Mouse (Mus musculus): ENCODE measurements around the gene Parp3.

Gene Parp3

DNA sequence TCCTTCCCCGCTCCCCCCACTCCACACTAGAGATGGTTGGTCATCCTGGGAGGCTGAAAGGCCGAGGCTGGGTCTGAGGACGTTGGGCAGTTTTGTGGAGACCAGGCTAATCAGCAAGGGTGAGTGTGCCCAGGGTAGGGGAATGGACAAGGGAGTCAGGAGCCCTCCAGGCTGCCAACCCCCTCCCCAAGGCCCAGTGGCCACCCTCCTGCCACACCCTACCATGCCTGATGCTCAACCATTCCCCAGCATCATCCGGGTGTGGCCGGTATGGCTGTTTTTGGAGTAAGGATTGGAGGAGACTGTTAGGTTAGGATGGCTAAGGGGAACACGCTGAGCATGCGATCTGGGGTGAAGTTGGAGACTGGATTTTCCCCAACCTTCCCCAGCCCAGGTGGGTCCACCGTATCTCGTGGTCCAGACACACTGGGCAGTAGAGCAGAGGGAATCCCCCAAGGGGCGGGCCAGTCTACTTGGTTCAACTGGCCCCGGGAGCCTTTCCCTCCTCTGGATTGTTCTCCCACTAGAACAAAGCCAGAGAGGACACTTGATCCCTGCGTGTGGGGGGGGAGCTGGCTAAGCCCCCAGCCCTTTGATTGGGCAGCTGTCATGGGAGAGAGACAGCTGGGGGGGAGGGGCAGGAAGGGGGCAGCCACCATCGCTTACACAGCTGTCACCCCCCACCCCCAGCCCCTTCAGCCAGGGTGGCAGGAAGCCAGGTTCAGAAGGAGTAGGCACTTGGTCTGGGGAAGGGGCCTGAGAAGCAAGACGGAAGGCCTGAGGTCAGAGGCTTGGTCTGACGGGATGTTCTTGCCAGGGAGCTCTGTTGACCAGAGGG, 20.2 kb downstream of the Parp3 start:
- DNase-seq = peak; percentile 46

DNA sequence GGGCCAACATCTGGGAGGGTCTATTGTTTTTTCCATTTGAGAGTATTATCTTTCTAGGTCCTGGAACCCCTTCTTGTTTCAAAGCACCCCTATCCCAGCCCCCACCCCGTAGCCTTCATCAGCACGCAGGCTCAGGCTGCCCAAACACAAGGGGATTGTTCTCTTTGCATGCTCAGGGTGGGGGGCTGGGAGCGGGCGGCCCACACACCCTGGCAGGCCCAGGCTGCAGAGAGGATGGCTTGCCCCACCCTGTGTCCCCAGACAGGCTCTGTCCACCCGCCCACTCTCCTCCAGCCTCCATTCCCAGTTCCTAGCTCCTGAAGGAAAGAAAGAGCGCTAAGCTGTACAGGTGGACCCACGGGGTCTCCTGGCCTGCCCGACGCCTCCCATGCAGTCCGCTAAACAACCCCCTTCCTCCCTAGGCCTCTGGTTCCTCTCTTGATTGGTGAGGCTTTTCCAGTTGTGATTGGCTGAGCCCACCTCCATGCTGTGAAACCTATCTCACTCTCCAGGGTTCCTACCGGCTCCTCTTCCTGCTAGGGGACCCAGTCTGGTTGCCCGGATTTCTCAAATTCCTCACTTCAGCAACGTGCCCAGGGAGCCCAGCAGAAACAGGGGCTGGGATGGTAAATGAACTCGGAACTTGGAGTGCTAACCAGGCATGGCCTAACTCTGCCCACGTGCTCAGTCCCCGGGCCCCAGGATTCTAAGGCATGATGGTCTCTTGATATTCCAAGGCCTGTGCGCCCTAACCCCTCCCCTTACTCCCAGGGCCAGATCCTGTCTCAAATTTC, 21.7 kb downstream of the Parp3 start:
- DNase-seq = peak; percentile 39

DNA sequence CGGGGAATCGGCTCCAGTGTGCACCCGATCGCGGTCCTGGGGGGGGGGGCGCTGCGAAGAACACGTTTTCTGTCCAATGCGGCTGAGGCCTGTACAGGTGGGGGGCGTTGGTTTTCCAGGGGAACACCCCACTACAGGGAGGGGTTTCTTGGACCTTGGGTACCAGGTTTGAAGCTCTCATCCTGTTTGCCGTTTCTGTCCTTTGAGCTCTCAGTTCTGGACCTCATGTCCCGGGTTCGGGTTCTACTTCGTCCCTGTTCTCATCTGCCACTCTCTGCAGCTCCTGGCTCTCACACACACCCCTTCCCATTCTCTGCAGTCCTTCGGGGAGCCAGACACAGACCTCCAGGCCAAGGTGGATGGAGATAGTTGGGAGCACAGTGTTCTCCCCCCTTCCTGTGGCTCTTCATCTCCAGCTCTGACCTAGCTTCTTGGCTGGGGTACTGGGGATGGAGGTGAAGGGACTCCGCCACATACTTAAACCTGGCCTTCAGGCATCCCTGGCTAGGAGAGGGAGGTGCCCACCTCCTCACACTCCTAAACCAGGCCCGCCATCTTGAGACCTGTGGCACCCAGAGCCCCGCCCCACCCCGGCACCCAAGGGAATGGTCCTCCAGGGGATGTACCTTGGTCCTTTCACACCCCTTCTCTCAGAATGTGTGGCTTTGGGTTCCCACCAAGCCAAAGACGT, 22.5 kb downstream of the Parp3 start:
- peak; percentile 41 for DNase-seq

DNA sequence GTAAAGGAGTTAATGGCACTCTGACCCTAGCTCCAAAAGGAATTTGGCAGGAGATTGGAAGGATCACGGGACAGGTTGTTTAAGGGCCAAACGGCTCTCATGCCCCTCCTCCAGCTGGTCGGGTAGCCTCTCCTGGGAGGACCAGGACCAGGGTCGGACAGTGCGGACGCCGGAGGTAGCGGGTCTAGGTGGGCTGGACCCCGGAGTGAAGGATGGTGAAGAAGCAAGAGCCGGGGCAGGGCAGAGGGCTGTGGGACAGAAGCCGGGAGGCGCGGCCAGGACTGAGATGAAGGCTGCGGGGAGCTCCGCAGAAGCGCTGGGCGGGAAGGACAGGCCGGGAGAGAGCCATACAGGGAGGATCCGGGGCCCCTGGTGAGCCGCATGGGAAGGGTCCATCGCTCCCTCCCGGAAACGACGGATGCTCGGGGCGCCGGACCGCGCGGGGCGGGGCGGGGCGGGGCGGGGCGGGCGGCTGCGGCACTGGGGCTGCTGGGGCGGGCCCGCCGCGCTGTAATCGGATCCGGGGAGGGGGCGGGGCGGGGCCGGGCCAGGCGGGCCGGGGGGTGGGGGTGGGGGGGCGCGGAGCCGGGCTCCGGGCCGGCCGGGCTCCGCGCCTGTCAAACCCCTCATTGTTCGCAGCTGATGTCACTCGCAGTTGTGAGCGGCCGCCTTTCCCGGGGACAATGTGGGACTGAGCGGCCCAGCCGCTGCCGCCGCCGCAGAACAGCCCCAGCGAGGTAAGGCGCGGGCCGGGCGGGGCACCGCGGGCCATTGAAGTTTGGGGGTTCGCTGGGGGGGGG, 23.3 kb downstream of the Parp3 start, which contains the start of gene Pcbp4:
Pcbp4 (plus strand) TSS at position 21 of the 800 bp plus-strand sequence.
- DNase-seq = peak; percentile 81

DNA sequence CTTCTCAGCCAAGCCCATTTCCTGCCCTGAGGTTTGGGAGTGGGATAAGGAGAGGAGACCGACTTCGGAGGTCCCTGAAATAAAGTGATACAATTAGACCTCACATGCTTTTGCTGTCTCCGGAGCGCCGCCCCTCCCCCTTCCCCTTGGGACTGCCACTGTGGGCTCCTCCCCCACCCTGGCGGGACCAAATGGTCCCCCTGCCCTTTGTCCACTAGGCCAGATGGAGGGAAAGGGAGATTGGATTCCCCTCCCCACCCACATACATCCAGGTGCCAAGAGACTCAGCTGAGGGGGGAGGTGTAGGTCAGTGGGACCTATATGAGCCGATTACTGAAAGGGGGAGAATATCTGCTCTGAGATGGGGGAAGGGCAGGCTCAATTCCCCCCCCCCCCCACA, 23.9 kb downstream of the Parp3 start:
- peak; percentile 87 for DNase-seq

DNA sequence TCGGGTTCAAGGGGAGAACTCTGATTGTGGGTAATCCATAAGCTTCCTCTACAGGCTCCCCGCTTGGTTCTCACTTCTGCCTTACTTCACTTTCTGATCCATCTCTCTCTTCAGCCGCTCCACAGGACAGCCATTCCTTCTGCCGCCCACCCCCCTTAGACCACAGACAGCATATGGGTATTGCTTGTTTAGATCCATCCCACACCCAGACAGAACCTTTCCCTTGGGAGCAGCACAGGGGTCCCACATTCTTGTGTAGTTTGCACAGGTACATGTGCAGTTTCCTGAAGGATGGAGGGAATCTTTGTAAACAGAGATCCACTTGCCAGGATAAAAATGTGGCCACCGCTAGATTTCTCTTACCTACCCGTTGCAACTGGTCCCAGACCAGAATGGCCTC, 24.4 kb downstream of the Parp3 start:
- no peak for DNase-seq

DNA sequence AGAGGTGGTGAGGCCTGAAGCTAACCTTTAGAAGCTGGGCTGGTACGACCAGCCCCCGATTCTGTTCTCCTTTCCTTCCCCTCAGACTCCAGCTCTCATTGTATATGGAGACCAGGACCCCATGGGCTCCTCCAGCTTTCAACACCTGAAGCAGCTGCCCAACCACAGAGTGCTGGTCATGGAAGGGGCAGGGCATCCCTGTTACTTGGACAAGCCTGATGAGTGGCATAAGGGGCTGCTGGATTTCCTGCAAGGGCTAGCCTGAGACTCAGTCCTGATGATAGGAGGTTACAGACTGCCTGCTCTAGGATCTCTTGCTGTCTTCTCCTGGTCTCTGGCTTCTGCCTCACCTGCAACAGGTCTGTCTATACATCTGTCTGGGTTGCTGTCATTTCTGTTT, 24.9 kb downstream of the Parp3 start:
- DNase-seq = no peak

DNA sequence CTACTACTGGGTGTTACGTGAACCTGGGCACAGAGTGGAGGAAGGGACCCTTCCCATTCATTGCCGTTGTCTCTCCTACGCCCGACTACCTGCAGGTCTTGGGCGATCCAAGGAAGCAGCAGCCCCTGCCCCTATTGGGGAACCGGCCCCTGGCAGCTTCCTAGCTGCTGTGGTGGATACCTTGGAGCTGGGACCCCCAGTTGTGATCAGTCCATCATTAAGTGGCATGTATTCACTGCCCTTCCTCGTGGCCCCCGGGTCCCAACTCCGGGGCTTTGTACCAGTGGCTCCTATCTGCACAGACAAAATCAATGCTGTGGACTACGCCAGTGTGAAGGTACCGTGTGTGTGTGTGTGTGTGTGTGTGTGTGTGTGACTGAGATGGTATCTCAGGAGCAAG, 25.5 kb downstream of the Parp3 start:
- DNase-seq = no peak

DNA sequence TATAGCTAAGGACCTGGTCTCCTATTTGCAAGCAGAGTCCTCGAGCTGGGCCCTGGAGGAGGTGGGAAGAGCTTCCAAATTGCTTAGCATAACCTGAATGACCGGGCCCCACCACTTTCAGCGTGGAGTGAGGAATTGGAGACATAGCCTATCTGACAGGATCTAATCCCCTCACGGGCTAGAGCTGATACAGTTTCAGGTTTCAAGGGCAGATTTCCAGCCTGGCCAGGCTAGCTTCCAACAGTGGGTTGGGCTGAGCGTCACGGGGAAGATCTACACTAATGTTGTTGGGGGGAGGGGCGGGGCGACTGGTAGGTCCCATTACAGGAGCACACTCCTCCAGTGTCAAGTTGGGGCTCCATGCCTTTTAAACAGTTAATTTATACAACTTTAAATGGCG, 26.1 kb downstream of the Parp3 start:
- peak; percentile 88 for DNase-seq

DNA sequence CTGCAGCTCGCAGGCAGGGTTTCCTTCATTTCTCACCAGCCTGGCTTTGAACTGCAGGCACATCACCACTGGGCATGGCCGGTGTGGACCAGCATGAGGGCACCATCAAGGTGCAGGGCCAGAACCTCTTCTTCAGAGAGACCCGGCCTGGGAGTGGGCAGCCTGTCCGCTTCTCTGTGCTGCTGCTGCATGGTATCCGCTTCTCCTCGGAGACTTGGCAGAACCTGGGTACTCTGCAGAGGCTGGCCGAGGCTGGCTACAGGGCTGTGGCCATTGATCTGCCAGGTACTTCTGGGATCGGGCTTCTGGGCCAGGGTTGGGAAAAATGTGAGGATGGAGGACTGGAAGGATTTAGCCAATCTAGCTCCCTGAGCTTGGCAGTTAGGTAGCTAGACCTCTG, 26.8 kb downstream of the Parp3 start:
- no peak for DNase-seq

DNA sequence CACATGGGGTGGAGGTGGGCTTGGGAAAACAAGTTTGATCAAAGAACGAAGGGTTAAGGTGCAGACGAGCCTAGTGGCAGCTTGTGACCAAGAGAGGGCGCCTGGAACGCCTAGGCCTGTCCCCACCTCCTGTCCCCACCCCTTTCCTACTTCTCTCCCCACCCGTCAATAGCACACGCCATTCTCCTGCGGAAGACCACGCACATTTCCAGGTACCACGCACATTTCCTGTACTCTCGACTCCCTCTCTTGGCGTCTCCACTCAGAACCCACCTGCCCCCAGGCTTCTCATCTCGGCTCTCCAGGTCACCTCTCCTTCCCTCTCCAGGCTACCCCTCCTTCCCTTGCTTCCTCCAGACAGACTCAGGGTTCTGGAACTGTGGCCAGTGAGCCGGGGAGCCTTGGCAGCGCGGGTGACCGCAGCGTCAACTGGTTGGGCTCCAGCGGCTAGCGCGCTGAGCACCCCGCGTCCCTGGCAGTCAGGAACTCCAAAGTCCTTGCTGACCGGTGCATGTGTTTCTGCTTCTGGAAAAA, 28.2 kb downstream of the Parp3 start:
- DNase-seq = peak; percentile 87

DNA sequence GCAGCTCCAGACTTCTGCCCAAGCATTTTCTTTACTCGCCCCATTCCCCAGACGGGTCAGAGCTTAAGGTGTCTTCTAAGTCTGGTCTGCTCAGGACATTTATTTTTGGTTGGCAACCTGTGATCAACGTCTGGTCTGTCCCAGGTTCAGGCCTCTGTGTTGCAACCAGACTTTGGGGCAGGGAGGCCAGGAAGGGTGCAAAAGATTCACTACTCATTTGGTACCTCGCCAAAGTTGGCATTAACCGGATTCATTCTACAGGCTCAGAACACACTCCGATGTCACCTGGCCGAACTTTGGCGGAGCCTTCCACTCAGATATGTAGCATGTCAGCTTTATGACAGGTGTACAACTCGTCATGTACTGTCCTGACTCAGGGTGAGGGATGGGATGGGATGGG, 28.8 kb downstream of the Parp3 start:
- DNase-seq = peak; percentile 40

DNA sequence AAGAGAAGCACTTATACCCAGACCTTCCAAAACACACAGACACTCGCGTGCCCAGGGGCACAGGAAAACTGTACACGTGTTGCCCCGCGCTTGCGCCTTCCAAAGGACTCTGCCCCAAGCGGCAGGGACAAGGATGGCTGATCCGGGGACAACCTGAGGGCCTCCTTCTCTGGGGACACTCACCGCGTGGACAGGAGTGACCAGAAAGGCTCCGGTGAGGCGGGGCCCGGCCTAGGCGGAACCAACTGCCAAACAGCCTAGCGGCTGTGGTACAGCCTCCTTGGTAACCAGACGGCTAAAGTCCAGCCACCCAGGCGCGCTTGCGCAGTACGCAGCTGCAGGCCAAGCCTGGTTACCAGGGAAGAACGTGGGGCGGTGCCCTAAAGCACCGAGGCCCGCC, 29.4 kb downstream of the Parp3 start, which contains the start of the genes Abhd14b and Abhd14a:
Abhd14b (plus strand) TSS at position 112 of the 400 bp plus-strand sequence.
Abhd14a (minus strand) TSS at position 331 of the 400 bp plus-strand sequence.
- peak; percentile 97 for DNase-seq

DNA sequence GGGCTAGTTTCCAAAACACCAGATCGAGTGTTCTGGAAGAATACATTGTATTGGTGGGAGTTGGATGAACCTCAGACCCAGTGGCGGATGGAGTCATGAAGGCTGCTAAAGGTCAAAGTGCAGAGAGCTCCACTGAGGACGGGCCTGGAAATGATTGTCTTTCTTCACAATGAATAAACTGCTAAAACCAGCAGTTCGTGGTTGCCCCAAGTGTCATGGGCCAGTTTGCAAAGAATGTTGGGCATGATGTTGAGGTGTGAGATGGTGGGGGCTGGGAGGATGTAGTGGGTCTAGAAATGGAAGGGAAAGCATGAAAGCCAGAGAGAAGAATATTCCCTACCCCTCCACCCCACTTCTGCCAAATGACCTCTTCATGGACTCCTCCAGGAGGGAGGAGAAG, 31.9 kb downstream of the Parp3 start:
- DNase-seq = peak; percentile 41

DNA sequence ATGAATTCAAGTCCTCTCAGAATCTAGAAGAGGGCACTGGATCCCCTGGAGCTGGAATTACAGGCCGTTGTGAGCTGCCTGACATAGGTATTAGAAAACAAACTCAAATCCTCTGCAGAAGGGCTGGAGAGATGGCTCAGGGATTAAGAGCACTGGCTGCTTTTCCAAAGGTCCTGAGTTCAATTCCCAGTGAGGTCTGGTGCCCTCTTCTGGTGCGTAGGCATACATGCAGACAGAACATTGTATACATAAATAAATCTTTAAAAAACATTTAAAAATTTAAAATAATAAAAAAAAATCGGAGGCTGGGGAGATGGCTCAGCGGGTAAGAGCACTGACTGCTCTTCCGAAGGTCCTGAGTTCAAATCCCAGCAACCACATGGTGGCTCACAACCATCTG, 34.1 kb downstream of the Parp3 start:
- DNase-seq = no peak

DNA sequence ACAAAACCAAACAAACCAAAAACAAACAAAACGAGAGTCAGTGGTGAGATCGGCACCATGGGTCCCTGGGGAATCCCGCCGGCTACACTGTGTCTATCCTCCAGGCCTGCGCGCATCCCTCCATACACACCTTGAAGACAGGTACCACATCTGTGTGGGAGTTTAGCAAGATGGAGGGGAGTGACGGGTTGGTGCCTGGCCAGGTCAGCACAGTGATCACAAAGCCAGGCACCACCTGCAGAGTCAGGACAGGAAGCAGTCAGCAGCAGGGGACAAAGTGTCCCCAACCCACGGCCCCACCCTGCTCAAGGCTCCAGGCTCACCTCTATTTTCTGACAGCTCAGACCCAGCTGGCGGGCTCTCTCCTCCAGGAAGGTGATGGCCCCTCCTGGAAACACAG, 40.2 kb downstream of the Parp3 start:
- no peak for DNase-seq

DNA sequence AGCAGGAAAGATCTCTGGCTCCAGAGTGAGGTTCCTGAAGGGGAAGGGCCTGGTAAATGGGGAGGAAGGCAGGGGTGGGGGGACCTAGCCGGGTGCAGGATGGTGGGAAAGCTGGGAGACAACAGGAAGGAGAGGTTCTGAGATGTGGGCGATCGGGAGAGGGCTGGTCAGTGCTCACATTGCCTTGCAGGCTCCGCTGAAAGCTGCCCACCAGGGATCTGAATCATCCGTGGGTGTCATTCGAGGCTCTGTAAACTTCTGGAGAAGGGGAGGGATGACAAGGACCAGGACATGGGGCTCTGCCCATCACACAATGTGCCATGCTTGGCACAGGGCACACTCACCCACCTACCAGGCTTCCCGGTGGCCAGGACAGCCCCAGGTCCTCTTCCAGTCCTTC, 43.4 kb downstream of the Parp3 start:
- DNase-seq = no peak

DNA sequence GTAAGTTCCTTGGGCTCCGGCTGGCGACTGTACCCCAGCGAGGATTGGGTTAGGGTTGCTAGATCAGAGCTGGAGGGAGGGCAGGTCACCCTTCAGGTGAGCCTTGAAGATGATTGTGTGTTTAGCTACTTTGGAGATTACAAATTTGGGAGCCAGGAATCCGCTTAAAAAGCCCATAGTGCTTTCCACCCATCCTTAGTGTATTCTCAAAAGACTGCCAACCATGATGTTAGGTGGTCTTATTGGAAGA, 46.8 kb downstream of the Parp3 start:
- DNase-seq = no peak

DNA sequence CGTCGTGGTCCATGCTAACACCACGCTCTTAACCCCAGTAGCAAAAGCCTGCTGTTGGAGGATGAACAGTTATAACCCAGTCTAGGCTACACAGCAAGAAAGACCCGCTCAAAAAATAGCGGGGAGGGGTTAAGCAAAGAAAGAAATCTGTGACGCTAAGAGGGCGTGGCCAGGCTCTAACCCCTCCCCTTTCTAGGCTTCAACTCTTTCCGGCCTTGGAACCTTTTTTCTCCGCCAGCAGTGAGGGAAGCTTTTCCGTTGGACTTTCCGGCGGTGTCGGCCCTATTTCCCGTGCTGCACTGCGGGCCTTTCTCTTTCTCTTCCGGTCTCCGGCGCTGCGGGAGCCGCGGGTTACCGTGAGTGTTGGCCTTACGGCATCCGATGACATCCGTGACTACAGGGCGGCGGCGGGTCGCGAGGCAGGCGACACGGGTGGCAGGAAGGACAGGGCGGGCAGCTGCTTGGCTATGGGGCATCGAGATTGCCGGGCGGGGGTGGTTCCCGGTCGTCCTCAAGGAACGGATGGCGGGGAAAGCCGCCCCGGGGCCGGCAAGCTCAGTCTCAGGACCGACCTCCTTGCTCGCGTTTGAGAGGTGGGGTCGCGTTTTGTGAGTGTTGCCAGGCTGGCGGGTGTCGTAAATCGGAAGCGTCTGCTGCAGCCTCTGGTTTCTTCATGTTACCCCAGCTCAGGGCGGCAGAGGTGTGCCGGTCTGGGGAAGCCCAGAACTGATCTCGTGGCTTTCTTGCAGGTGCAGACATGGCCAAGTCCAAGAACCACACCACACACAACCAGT, 47.3 kb downstream of the Parp3 start, which contains the start of gene Rpl29:
Rpl29 (plus strand) TSS at position 234 of the 794 bp plus-strand sequence.
- DNase-seq = peak; percentile 97

DNA sequence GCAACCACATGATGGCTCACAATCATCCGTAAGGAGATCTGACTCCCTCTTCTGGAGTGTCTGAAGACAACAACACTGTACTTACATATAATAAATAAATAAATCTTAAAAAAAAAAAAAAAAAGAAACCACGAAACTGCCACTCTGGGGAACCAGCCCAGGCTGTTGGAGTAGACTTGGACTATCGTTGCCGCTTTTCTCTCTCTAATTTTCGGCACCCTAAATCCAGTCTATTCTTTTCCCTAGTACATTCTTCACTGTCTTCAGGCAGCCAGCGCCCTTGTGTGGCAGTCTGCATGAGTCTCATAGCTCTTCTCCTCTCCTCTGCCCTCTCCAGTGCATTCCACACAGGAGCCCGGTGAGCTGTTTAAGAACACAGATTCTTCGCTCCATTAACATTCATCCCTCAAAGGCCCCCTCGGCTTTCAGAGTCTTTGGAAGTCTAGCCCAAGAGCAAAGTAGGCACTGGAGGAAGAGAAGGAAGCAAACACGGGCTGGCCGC, 48.0 kb downstream of the Parp3 start:
- no peak for DNase-seq

DNA sequence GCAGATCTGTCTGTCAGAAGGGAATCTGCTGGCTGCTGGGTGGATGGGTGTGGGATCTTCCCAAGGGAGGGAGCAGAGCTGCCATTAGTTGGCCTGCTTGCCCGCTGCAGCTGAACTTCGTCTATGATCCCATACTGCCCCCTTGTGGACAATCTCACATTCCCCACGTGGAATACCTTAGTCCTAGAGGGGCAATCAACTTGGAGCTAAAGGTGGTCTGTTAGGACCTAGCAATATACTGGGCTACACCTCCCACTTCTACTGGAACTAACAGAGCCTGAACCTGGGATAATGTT, 54.9 kb downstream of the Parp3 start:
- peak; percentile 92 for DNase-seq

All from kidney, postnatal 10 days (tissue).